Mouse (Mus musculus) urinary bladder, postnatal 0 days (tissue): ENCODE results near the gene Fbxo34. TPM values are rescaled to one million over a fixed set of nuclear protein-coding genes. Genes with fewer than 3 reads are reported as not detected.

Source experiments
- polyA plus RNA-seq: library from polyadenylated mRNA; unstranded; fragments of >200 nt; fragmentation: Nextera tagmentation; extraction: Ambion mirVana; gene quantifications from 2 replicates; pipeline ENCODE4 v1.2.1, GENCODE M21; 2015

Gene Fbxo34
- 12.1 and 14.2 TPM in 2 replicates for polyA plus RNA-seq

GRCm38 (mm10) chr14:47450121-47450520 is at the start of gene Fbxo34:
Gene Fbxo34 (plus strand): TSS chr14:47450421.

GRCm38 (mm10) chr14:47417775-47418665 is 32.2 kb upstream of the Fbxo34 start, which contains the start of gene Dlgap5:
Gene Dlgap5 (minus strand): TSS chr14:47418407.

GRCm38 (mm10) chr14:47570549-47570948 is 120.3 kb downstream of the Fbxo34 start, which contains the start of gene Atg14:
Gene Atg14 (minus strand): TSS chr14:47570649.

Other genes starting within 250 kb of the Fbxo34 start
- 6.5 and 8.0 TPM in 2 replicates for gene Wdhd1, start 173.6 kb upstream of the Fbxo34 start, polyA plus RNA-seq
- gene Socs4, start 173.5 kb upstream of the Fbxo34 start, polyA plus RNA-seq: 1.5 and 2.1 TPM in 2 replicates
- 26.6 and 33.0 TPM in 2 replicates for gene Mapk1ip1l, start 152.2 kb upstream of the Fbxo34 start, polyA plus RNA-seq
- gene Lgals3, start 82.7 kb upstream of the Fbxo34 start, polyA plus RNA-seq: 390 and 459 TPM in 2 replicates
- 5.7 and 13.2 TPM in 2 replicates for gene Dlgap5, start 32.0 kb upstream of the Fbxo34 start, polyA plus RNA-seq
- gene Atg14, start 120.2 kb downstream of the Fbxo34 start, polyA plus RNA-seq: 6.5 TPM in 2 replicates
- gene Ktn1, start 198.0 kb downstream of the Fbxo34 start, polyA plus RNA-seq: 64.8 and 80.2 TPM in 2 replicates